8 mouse cellular contexts compared by ENCODE assay signal in the genomic region with DNA sequence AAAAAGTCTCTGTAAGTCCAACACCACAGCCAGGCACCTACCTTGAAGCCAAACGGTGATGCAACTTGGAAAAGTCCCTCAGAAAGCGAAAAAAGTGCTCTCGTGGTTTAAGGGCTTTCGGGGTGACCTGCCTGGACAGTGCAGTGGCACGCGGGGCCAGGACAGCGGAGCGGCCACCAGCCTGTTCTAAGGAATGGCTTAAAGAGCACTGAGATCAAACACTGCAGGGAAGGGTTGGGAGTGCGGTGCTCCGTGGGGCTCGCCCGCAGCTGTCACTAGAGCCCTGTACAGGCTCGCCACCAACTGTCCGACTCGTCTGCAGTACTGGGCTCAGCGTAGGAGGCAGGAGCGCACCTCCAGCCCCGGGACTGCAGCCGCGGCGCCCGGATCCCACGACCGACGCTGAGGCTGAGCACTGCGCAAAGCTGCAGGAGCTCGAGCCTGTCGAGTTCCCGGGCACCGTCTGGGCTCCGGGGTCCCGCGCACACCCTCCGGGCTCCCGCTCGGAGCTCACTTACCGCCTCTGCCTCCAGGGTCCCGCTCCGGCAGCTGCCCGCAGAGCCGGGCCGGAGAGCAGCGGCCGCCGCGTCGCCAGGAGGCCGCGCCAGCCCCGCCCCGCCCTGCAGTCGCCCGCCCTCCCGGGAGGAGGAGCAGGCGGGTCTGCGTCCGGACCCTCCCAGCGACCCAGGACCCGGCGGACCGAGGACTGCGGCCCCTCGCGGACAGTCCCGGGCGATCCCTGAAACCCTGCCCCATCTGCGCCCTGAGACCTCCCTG. TPM values are rescaled to one million over a fixed set of nuclear protein-coding genes. Genes with fewer than 3 reads are reported as not detected.
DNase-seq lines count a peak whose midpoint lies in the region; ATAC-seq and TF ChIP-seq lines count a peak whose summit lies in the region.

A gene (minus strand): TSS at position 612 of the 777 bp plus-strand sequence.

- no peak within 1 kb of the TSS for H3K27ac ChIP-seq in bone marrow macrophage, adult 2 months (ENCODE audit: insufficient read depth, low read depth, low read length)
- no peak within 1 kb of the TSS for H3K27ac ChIP-seq in forebrain, embryonic 11.5 days (ENCODE audit: low read depth, low read length)

- peak within 1 kb of the TSS; percentile 91 for H3K4me2 ChIP-seq in forebrain, embryonic 11.5 days (ENCODE audit: low read depth, low read length, severe bottlenecking)

- ATAC-seq in G1E (ENCODE audit: extremely low read depth, insufficient number of reproducible peaks, low FRiP score, poor library complexity, severe bottlenecking) = no peak
- peak; percentile 79 for ATAC-seq in forebrain, embryonic 11.5 days (replicated peaks; ENCODE audit: low FRiP score)
- ATAC-seq in megakaryocyte, adult 5-6 weeks (ENCODE audit: poor library complexity, severe bottlenecking) = 0 out of 2 replicates have a peak, but pooled peaks have one; percentile 26

- H3K36me3 ChIP-seq in G1E (replicated peaks) = no peaks in the 10 kb centered on the region
- no peaks in the 10 kb centered on the region for H3K36me3 ChIP-seq in forebrain, embryonic 11.5 days (ENCODE audit: control insufficient read depth, insufficient read depth, low read length)

- intact Hi-C loops in heart, postnatal 25 days (cut with DNase I) = no loop called here
- intact Hi-C loops in left cerebral cortex, postnatal 14 days (cut with DNase I) = no loop called here

- H3K9ac ChIP-seq in forebrain, embryonic 11.5 days (ENCODE audit: low read length) = peak within 1 kb of the TSS; percentile 64

- peaks cover 35% of the 10 kb centered on the region for H3K4me1 ChIP-seq in G1E (ENCODE audit: insufficient read depth, low read depth, low read length)
- H3K4me1 ChIP-seq in bone marrow macrophage, adult 2 months (ENCODE audit: control insufficient read depth, insufficient read depth, low read length) = peaks cover 7% of the 10 kb centered on the region; the same call in 1 of the 2 replicates
- peaks cover 5% of the 10 kb centered on the region; the same call in 1 of the 2 replicates for H3K4me1 ChIP-seq in forebrain, embryonic 11.5 days (replicated peaks; ENCODE audit: control insufficient read depth, insufficient read depth, low read length)

- peak within 1 kb of the TSS; percentile 72 for H3K4me3 ChIP-seq in G1E (ENCODE audit: low read depth, low read length)
- H3K4me3 ChIP-seq in bone marrow macrophage, adult 2 months (ENCODE audit: insufficient read depth, low read length) = peak within 1 kb of the TSS; percentile 66
- H3K4me3 ChIP-seq in forebrain, embryonic 11.5 days (ENCODE audit: low read depth, low read length) = peak within 1 kb of the TSS; percentile 57

- under 1% methylated on average over 43 of the region's 67 CpGs for WGBS in forebrain, embryonic 11.5 days

- H3K27me3 ChIP-seq in G1E (ENCODE audit: insufficient read depth, low read length) = peaks cover 7% of the 10 kb centered on the region; the same call in 1 of the 2 replicates
- peaks cover 21% of the 10 kb centered on the region for H3K27me3 ChIP-seq in forebrain, embryonic 11.5 days (ENCODE audit: control insufficient read depth, insufficient read depth, low read length)

- peak; percentile 33 for DNase-seq in G1E (ENCODE audit: low spot score)
- peak; percentile 80 for DNase-seq in forebrain, embryonic 11.5 days (ENCODE audit: low spot score)
- DNase-seq in heart, postnatal 25 days (ENCODE audit: low spot score) = peak; percentile 74
- DNase-seq in left cerebral cortex, postnatal 14 days (ENCODE audit: low spot score in 2 of 2) = peak in 1 of 2 experiments; percentile 6
- peak; percentile 10 to 20 for DNase-seq in spleen, postnatal 10 days (ENCODE audit: low spot score in 2 of 2)
- DNase-seq in layer of hippocampus, adult 11-12 months (ENCODE audit: low spot score) = no peak

- no peak for TF ChIP-seq POLR2A in bone marrow macrophage, adult 2 months (IDR thresholded peaks at IDR 0.05; ENCODE audit: borderline replicate concordance, low read depth, low read length)

- TF ChIP-seq CTCF in G1E (IDR thresholded peaks at IDR 0.05; ENCODE audit: low read depth, low read length) = no peak
- TF ChIP-seq CTCF in bone marrow macrophage, adult 2 months (IDR thresholded peaks at IDR 0.05; ENCODE audit: low read depth, low read length) = no peak

- peaks cover 3% of the 10 kb centered on the region for H3K9me3 ChIP-seq in G1E (replicated peaks)
- H3K9me3 ChIP-seq in forebrain, embryonic 11.5 days (ENCODE audit: control insufficient read depth, low read length) = no peaks in the 10 kb centered on the region; the same call in 1 of the 2 replicates

RNA-seq across cellular contexts. Expression of the gene that starts here (rescaled TPM):
- total RNA-seq in G1E (2014; fragmentation: Nextera tagmentation) (0.63 and 0.98 TPM in 2 replicates), G1E (2017) (1.3 and 1.4 TPM in 2 replicates)
- polyA plus RNA-seq in G1E (2012) = 1.3 and 1.6 TPM in 2 replicates
- polyA plus RNA-seq in bone marrow macrophage, adult 2 months (2012; ENCODE audit: insufficient read depth, insufficient read length, missing spikeins) = 8.4 and 12.9 TPM in 2 replicates
- 5.2 and 5.9 TPM in 2 replicates for polyA plus RNA-seq in forebrain, embryonic 11.5 days (2014; fragmentation: Nextera tagmentation; extraction: Ambion mirVana)
- total RNA-seq in heart, postnatal 25 days (2021) = 10 to 100 TPM; 33.5 to 39.9 TPM
- total RNA-seq in left cerebral cortex, postnatal 14 days (2021) = 10 to 100 TPM; 12.1 to 12.8 TPM
- total RNA-seq in megakaryocyte, adult 5-6 weeks (2015) = 1.3 and 1.4 TPM in 2 replicates
- 3.8 and 8.8 TPM in 2 replicates for total RNA-seq in megakaryocyte, adult 5-6 weeks (2017)
